Mouse (Mus musculus) heart, postnatal 14 days (tissue): ENCODE results near the gene Slc25a3. TPM values are rescaled to one million over a fixed set of nuclear protein-coding genes. Genes with fewer than 3 reads are reported as not detected.

Experiments used
- DNase-seq, 2 experiments: peaks; one replicate each; pipeline ENCODE4 v3.0.0; 2021 to 2022
- intact Hi-C: fragments of 180-260 bp; cut with DNase I; formaldehyde crosslinking; loops from one replicate; pipeline ENCODE4 v1.15.1; 2025
- long read RNA-seq, 2 experiments: library from polyadenylated mRNA; stranded (forward); transcript quantifications; one replicate each; pipeline ENCODE4 v2.0.0; 2021
- total RNA-seq, 2 experiments: library from RNA; stranded (reverse); gene quantifications; 2 replicates each; pipeline ENCODE4 v1.2.3; 2021

Slc25a3 gene
- total RNA-seq = 1,000 to 10,000 TPM; 2,379 to 2,461 TPM
- long read RNA-seq, experiment 1, transcript Slc25a3-206 (8 exons, 1,341 nt) = major isoform, 2,428 of 2,799 reads
- long read RNA-seq, experiment 1, transcript Slc25a3-201 (8 exons, 1,612 nt) = minor isoform, 106 of 2,799 reads
- long read RNA-seq, experiment 1, transcript Slc25a3-204 (5 exons, 891 nt) = minor isoform, 30 of 2,799 reads
- long read RNA-seq, experiment 1, partial matches to known transcripts = 123 of 2,799 reads
- long read RNA-seq, experiment 1, other reads (novel, unspliced or antisense) = 112 of 2,799 reads
- long read RNA-seq, experiment 2, transcript Slc25a3-201 (8 exons, 1,612 nt) = minor isoform, 83 of 2,119 reads
- long read RNA-seq, experiment 2, transcript Slc25a3-204 (5 exons, 891 nt) = minor isoform, 26 of 2,119 reads
- long read RNA-seq, experiment 2, transcript Slc25a3-206 (8 exons, 1,341 nt) = major isoform, 1,770 of 2,119 reads
- long read RNA-seq, experiment 2, partial matches to known transcripts = 75 of 2,119 reads
- long read RNA-seq, experiment 2, other reads (novel, unspliced or antisense) = 161 of 2,119 reads

DNA sequence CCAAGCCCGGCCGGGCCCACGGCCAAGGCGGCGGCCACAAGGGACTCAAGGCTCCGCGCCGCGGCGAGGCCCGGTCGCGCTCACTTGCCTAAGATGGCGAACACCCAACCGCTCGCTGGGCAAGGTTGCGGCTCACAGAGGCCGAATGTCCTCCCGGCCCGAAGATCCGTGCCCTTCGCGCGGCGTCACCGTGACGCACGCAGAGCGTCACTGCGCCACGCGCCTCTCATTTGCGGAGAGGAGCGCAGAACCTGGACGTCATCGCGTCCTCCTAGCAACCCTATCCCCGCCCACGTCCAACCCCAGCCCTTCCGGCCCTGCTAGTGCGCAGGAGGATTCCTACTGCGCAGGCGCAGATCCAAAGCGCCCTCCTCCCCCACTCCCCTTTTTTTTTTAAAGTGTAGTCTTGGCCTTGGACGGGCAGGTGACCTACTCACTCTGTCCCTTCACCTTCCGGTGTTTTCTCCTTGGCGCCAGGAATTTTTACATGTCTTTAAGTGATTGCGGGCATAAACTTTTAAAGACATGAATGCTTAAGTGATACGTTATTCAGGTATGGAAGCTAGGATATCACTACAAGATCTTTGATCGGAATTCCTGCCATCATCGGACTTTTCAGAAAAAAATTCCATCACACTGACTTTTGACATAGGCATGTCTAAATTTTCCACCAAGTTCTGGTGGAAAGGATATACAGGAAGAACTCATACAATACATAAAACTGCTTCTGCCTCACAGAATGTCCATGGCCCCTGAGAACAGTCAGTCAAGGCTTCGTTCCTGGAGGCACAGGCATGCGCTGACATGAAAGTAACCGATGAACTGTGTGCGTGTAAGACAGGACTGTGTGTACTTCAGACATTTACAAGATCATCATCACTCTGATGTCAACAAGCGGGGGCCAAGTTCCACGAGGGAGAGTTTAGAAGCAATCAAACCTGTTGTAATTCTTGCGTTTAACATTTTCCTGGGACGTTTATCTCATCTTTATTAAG is at the start of gene Slc25a3:
TSS of gene Slc25a3 (minus strand) at position 232 of the 995 bp plus-strand sequence.
- peak; percentile 98 to 99 for DNase-seq
- intact Hi-C loops = loop anchor here (5.0 kb wide), 1 partner anchor 42 kb away; the partner anchor contains the start of genes Apaf1 and Ikbip

DNA sequence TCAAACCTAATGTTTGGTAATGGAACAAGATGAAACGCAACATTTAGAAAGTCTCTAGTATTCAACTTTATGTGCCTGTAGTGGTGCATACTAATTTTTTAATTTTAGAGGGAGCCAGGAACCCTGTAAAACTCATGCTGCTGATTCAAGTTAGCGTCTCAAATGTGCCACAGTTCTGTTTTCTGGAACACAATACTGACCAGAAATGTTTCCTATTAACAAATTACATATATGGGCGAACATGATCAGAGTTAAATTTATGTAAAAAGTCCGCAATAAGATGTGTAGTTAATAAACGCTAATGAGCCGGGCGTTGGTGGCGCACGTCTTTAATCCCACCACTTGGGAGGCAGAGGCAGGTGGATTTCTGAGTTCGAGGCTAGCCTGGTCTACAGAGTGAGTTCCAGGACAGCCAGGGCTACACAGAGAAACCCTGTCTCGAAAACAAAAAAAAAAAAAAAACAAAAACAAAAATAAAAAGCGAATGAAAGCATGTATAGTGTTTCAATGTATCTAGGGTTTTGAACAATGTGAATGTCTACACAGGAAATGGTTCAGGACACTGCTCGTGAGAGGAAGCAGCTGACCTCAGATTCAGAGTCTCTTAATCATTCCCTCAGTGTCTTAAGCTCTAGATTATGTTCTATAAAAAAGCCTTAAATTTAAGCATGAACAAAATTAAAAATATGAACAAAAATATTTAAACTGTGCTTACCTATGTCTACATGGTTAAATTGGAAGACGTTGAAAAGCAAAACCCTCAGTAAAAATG is 48.7 kb upstream of the Slc25a3 start:
- DNase-seq = no peak
- intact Hi-C loops = loop anchor here (1.0 to 10.0 kb wide), 2 partner anchors 9 to 1842 kb away; partner anchors contain the start of gene Tmpo

- intact Hi-C loops = loop anchor here (1.0 to 10.0 kb wide), 2 partner anchors 10 to 1843 kb away; partner anchors contain the start of gene Tmpo
- DNase-seq = peak; percentile 97 to 98
Observed at GRCm38 (mm10) chr10:91171455-91172328, 47.8 kb upstream of the Slc25a3 start.

DNA sequence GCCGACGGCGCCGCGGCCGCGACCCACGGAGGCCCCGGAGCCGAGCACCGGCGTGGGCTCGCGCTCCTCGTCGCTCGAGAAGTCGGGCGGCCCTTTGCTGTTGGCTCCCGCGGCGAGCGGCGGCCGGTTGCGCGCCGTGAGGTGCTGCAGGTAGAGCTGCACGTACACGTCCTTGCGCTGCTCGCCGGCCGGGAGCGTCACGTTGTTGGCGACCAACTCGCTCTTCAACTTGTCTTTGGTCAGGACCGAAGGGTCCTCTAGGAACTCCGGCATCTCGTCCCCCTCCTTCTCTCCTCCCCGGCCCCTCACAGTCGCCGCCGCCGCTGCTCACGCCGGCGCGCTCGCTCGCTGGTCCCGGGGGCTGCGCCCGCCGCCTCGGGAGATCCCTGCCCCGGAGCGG is 47.2 kb upstream of the Slc25a3 start:
- DNase-seq = no peak
- intact Hi-C loops = loop anchor here (10.0 kb wide), 1 partner anchor 1844 kb away; no protein-coding TSS in a partner anchor

GRCm38 (mm10) chr10:91170143-91170941 is 46.5 kb upstream of the Slc25a3 start:
- intact Hi-C loops = loop anchor here (1.0 to 10.0 kb wide), 3 partner anchors 18 to 1844 kb away; no protein-coding TSS in a partner anchor
- peak; percentile 89 to 90 for DNase-seq

DNA sequence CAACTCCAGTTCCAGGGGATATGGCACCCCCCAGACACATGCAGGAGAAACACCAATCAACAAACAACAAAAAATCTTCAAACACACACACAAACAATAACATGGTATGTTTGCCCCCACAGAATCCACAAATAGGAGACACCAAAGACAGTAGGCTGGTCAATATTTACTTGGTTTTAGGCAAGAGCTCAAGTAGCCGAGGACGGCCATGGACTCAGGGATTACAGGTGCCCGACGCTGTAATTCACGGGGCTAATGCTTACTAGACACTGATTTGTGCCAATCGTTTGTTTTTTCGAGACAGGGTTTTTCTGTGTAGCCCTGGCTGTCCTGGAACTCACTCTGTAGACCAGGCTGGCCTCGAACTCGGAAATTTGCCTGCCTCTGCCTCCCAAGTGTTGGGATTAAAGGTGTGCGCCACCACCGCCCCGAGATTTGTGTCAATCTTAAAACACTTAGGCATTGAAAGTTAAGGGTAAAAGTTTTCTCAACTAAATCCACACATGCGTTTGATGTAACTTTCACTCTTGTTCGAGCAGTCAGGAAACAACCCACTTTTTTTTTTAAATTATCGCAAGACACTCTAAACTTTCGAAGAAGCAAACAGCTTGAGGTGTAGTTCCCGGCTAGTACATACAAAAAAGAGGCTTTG is 45.7 kb upstream of the Slc25a3 start:
- intact Hi-C loops = loop anchor here (1.0 to 10.0 kb wide), 3 partner anchors 19 to 1845 kb away; no protein-coding TSS in a partner anchor

DNA sequence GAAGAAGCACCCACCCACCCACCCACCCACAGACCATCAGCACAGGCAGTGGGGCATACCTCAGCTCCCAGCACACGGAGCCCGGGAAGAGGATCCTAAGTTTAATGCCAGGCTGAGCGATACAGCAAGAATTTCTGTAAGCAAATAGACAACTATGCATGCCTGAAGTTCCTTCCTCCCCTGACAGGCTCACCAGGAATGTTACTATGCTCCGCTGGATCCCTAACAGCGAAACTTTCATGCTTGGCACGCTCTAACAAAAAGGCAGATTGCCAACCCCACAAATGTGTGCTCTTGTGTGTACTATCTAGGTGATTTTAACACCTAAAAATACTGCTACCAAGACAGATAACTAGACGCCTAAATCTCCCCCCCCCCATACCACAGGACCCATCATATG is 43.5 kb upstream of the Slc25a3 start:
- intact Hi-C loops = loop anchor here (1.0 kb wide), 1 partner anchor 20 kb away; no protein-coding TSS in a partner anchor
- no peak for DNase-seq

More for the DNA sequence above, 45.7 kb upstream of the Slc25a3 start:
- no peak for DNase-seq

GRCm38 (mm10) chr10:91166890-91167289 is 43.0 kb upstream of the Slc25a3 start:
- intact Hi-C loops = loop anchor here (1.0 kb wide), 1 partner anchor 20 kb away; no protein-coding TSS in a partner anchor
- DNase-seq = peak; percentile 52 to 74

DNA sequence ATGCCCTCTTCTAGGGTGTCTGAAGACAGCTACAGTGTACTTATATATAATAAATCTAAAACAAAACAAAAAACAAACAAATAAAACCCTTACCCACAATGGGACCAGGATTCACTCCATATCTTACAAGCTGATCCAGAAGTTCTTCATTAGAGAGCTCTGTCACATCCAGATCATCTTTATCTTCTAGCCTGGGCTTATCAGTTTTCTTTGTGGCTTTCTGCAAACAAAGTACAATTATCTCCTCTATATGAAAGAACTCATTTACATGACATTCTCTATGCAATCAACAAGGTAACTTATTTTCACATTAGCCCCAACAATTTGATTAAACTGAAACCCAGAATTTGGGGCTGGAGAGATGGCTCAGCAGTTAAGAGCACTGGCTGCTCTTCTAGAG is 42.0 kb upstream of the Slc25a3 start:
- DNase-seq = no peak
- intact Hi-C loops = no loop called here

GRCm38 (mm10) chr10:91164491-91164890 is 40.6 kb upstream of the Slc25a3 start:
- DNase-seq = no peak
- intact Hi-C loops = no loop called here

GRCm38 (mm10) chr10:91162511-91163163 is 38.8 kb upstream of the Slc25a3 start:
- intact Hi-C loops = no loop called here
- DNase-seq = no peak

DNA sequence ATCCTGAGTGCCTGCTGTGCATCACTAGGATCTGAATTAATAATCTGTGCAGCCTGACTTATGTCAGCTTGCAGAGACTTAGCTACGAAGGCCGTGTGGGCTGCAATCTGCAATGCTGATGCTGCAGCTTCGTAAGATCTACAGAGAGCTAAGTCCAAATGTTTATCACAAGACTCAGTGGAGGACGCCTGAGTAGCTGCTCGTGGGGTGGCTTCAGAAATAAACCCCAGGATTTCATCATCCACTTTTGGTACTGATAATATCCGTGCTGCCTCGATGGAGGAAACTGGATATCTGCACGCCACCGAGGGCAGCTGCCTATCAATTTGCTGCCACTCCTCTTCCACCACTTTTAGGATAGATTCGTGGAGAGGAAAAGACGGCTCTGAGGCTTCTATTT is 38.2 kb upstream of the Slc25a3 start:
- intact Hi-C loops = no loop called here
- no peak for DNase-seq

DNA sequence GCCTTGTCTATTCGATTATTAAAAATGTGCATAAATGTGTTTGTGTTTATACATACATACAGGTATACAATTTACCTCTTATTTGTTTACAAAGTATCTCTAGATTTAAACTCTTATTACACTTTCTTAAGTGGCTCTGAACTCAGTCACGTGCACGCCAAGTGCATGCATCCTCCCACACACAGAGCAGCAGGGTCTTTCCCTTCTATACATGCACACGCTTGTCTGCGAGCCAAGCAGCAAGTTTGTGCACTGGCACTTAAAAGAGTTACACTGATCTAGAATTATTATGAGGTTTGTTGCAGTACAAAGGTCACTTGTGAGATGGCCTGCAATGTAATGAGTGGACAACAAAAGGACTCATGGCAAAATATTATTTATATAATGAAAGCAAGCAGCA is 37.1 kb upstream of the Slc25a3 start:
- intact Hi-C loops = no loop called here
- DNase-seq = no peak

- DNase-seq = no peak
- intact Hi-C loops = loop anchor here (5.0 kb wide), 1 partner anchor 34 kb away; no protein-coding TSS in a partner anchor
Observed at GRCm38 (mm10) chr10:91158442-91158841, 34.6 kb upstream of the Slc25a3 start.

- DNase-seq = peak; percentile 30 to 35
- intact Hi-C loops = loop anchor here (5.0 kb wide), 1 partner anchor 36 kb away; no protein-coding TSS in a partner anchor
Observed at GRCm38 (mm10) chr10:91156338-91156737, 32.5 kb upstream of the Slc25a3 start.

DNA sequence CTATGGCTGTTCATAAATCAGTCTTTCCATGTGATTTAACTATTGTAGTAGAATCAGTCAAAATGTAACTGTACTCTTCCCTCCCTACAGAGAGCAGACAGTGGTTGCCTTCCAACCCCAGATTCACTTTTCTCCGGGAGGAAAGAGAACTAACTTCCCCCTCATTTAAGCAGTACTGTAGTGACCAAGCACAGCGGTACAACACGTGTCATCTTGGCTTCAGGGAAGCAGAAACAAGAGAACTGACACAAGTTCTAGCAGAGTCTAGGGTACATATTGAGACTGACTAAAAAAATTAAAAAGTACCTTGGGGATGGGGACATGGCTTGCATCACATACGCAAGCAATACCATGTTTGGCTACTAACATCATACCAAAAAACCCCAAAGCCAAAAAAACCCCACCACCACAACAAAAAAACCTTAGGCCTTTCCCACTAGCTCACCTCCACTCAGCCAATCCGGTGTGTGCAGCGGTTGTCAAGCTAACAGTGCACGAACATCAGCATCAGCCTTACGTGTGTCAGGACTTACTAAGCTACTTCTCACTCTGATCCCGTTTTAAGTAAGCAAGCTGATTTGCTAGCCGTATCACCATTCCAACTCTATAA is 30.1 kb upstream of the Slc25a3 start:
- DNase-seq = no peak
- intact Hi-C loops = no loop called here
